Comparison of ENCODE assay signal across 18 mouse cellular contexts in genomic region chr6:119514085-119514484, GRCm38 (mm10). TPM values are rescaled to one million over a fixed set of nuclear protein-coding genes. Genes with fewer than 3 reads are reported as not detected.
DNase-seq lines count a peak whose midpoint lies in the region; ATAC-seq and TF ChIP-seq lines count a peak whose summit lies in the region.
"Had no signal": no experiment of that assay in that cellular context is flagged by ENCODE, and none has a peak within 500 bp of the region (broad histone marks: within the 10 kb centered on the region; RNA-seq: fewer than 3 reads in every experiment).

No protein-coding gene starts in this region.

- no peak overlapping the region for H3K27ac ChIP-seq in forebrain, embryonic 13.5 days
- no peak overlapping the region for H3K27ac ChIP-seq in forebrain, embryonic 15.5 days (replicated peaks)
- H3K27ac ChIP-seq in heart, postnatal 0 days (ENCODE audit: low read depth): no peak overlapping the region
- H3K27ac ChIP-seq in heart, adult 2 months: no peak overlapping the region
- no peak overlapping the region for H3K27ac ChIP-seq in kidney, embryonic 14.5 days (ENCODE audit: low read depth, low read length)
- H3K27ac ChIP-seq: embryonic facial prominence, embryonic 12.5 days; midbrain, embryonic 12.5 days; neural tube, embryonic 15.5 days had no signal

- H3K27me3 ChIP-seq in forebrain, embryonic 13.5 days: no peaks in the 10 kb centered on the region
- no peaks in the 10 kb centered on the region for H3K27me3 ChIP-seq in forebrain, embryonic 15.5 days
- H3K27me3 ChIP-seq in heart, postnatal 0 days (ENCODE audit: control insufficient read depth, insufficient read depth, low read length): no peaks in the 10 kb centered on the region
- H3K27me3 ChIP-seq in heart, adult 2 months (ENCODE audit: control insufficient read depth, insufficient read depth, low read length): no peaks in the 10 kb centered on the region
- H3K27me3 ChIP-seq in kidney, embryonic 14.5 days (ENCODE audit: control insufficient read depth, insufficient read depth, low read length): no peaks in the 10 kb centered on the region
- H3K27me3 ChIP-seq: embryonic facial prominence, embryonic 12.5 days; midbrain, embryonic 12.5 days; neural tube, embryonic 15.5 days had no signal

- 0 out of 2 replicates have a peak, but pooled peaks cover 4% of the 10 kb centered on the region for H3K9me3 ChIP-seq in forebrain, embryonic 13.5 days (replicated peaks)
- no peaks in the 10 kb centered on the region for H3K9me3 ChIP-seq in forebrain, embryonic 15.5 days
- no peaks in the 10 kb centered on the region; the same call in 1 of the 2 replicates for H3K9me3 ChIP-seq in heart, postnatal 0 days (replicated peaks; ENCODE audit: control insufficient read depth, low read length)
- H3K9me3 ChIP-seq in kidney, embryonic 14.5 days (ENCODE audit: control insufficient read depth, low read length): no peaks in the 10 kb centered on the region
- H3K9me3 ChIP-seq: embryonic facial prominence, embryonic 12.5 days; midbrain, embryonic 12.5 days; neural tube, embryonic 15.5 days had no signal

- no peak overlapping the region for H3K9ac ChIP-seq in forebrain, embryonic 13.5 days
- H3K9ac ChIP-seq in forebrain, embryonic 15.5 days (replicated peaks): no peak overlapping the region
- no peak overlapping the region for H3K9ac ChIP-seq in heart, postnatal 0 days (replicated peaks; ENCODE audit: low read depth, low read length)
- H3K9ac ChIP-seq in heart, adult 2 months (ENCODE audit: low read depth, low read length): no peak overlapping the region
- no peak overlapping the region for H3K9ac ChIP-seq in kidney, embryonic 14.5 days (ENCODE audit: low read depth, low read length)
- H3K9ac ChIP-seq: embryonic facial prominence, embryonic 12.5 days; midbrain, embryonic 12.5 days; neural tube, embryonic 15.5 days had no signal

- H3K4me1 ChIP-seq in forebrain, embryonic 13.5 days: peaks cover 19% of the 10 kb centered on the region
- peaks cover 22% of the 10 kb centered on the region for H3K4me1 ChIP-seq in forebrain, embryonic 15.5 days
- peaks cover 19% of the 10 kb centered on the region; the same call in 1 of the 2 replicates for H3K4me1 ChIP-seq in heart, postnatal 0 days (ENCODE audit: control insufficient read depth, insufficient read depth)
- H3K4me1 ChIP-seq in heart, adult 2 months (ENCODE audit: control insufficient read depth, insufficient read depth, low read length): peaks cover 3% of the 10 kb centered on the region; the same call in 1 of the 2 replicates
- peaks cover 21% of the 10 kb centered on the region for H3K4me1 ChIP-seq in kidney, embryonic 14.5 days (ENCODE audit: control insufficient read depth, insufficient read depth, low read length)
- H3K4me1 ChIP-seq: midbrain, embryonic 12.5 days had no signal

- TF ChIP-seq EP300 in heart, postnatal 0 days (IDR thresholded peaks at IDR 0.05; ENCODE audit: low read depth): no peak
- no peak for TF ChIP-seq EP300 in heart, adult 2 months (IDR thresholded peaks at IDR 0.05; ENCODE audit: insufficient read depth, low read depth, low read length)

- no peak overlapping the region for H3K4me3 ChIP-seq in forebrain, embryonic 13.5 days
- H3K4me3 ChIP-seq in forebrain, embryonic 15.5 days: no peak overlapping the region
- H3K4me3 ChIP-seq in heart, postnatal 0 days (ENCODE audit: low read depth, low read length): no peak overlapping the region
- no peak overlapping the region for H3K4me3 ChIP-seq in heart, adult 2 months
- H3K4me3 ChIP-seq in kidney, embryonic 14.5 days (ENCODE audit: low read length): no peak overlapping the region
- H3K4me3 ChIP-seq: embryonic facial prominence, embryonic 12.5 days; midbrain, embryonic 12.5 days; myocyte; neural tube, embryonic 15.5 days had no signal

- no peak for TF ChIP-seq CTCF in heart, postnatal 0 days (IDR thresholded peaks at IDR 0.05; ENCODE audit: low read depth)
- no peak for TF ChIP-seq CTCF in heart, adult 2 months (IDR thresholded peaks at IDR 0.05)

- no peak for TF ChIP-seq POLR2A in heart, adult 2 months (IDR thresholded peaks at IDR 0.05; ENCODE audit: insufficient read depth, low read depth, low read length)

- H3K36me3 ChIP-seq in forebrain, embryonic 13.5 days (ENCODE audit: poor library complexity, severe bottlenecking): no peaks in the 10 kb centered on the region
- H3K36me3 ChIP-seq in forebrain, embryonic 15.5 days: no peaks in the 10 kb centered on the region
- no peaks in the 10 kb centered on the region for H3K36me3 ChIP-seq in heart, postnatal 0 days (replicated peaks; ENCODE audit: control insufficient read depth, insufficient read depth, low read length)
- no peaks in the 10 kb centered on the region for H3K36me3 ChIP-seq in heart, adult 2 months (ENCODE audit: control insufficient read depth, insufficient read depth, low read length)
- H3K36me3 ChIP-seq in kidney, embryonic 14.5 days (ENCODE audit: control insufficient read depth, insufficient read depth, low read length): no peaks in the 10 kb centered on the region
- H3K36me3 ChIP-seq: embryonic facial prominence, embryonic 12.5 days; midbrain, embryonic 12.5 days; neural tube, embryonic 15.5 days had no signal

- no peaks in the 10 kb centered on the region for H3K79me2 ChIP-seq in heart, adult 2 months (replicated peaks; ENCODE audit: control insufficient read depth, insufficient read depth, low read length)

- peak; percentile 32 for DNase-seq in heart, postnatal 0 days (ENCODE audit: low spot score)
- no peak for DNase-seq in heart, adult 2 months
- DNase-seq in kidney, postnatal 14 days: peak; percentile 24
- DNase-seq in 3T3-L1 (ENCODE audit: low read depth, low spot score): peak; percentile 20
- DNase-seq: adrenal gland, postnatal 10 days; cerebellum, adult 18-20 months; heart, postnatal 36 days; lung, adult 2 months; lung, postnatal 4 days; thymus, postnatal 36 days had no signal

- intact Hi-C loops in heart, adult 2 months (cut with DNase I): no loop called here

- WGBS in forebrain, embryonic 13.5 days: 42% methylated on average over 7 of the region's 7 CpGs
- WGBS in forebrain, embryonic 15.5 days: 33% methylated on average over 7 of the region's 7 CpGs
- WGBS in heart, postnatal 0 days: 31% methylated on average over 7 of the region's 7 CpGs
- 64% methylated on average over 7 of the region's 7 CpGs for WGBS in heart, adult 2 months
- whole genome bisulfite sequencing in kidney, embryonic 14.5 days: 69% methylated on average over 7 of the region's 7 CpGs

- ATAC-seq in forebrain, embryonic 13.5 days: 0 out of 2 replicates have a peak, but pooled peaks have one; percentile 21
- no peak for ATAC-seq in forebrain, embryonic 15.5 days (replicated peaks)
- no peak for ATAC-seq in heart, postnatal 0 days (ENCODE audit: insufficient read depth, low read depth)
- no peak; the same call in 1 of the 2 replicates for ATAC-seq in kidney, embryonic 14.5 days (ENCODE audit: low FRiP score, low TSS enrichment)
- ATAC-seq: inflammation-experienced regulatory T-cells, adult 6 months had no signal

- H3K4me2 ChIP-seq in forebrain, embryonic 13.5 days: no peak overlapping the region
- no peak overlapping the region for H3K4me2 ChIP-seq in forebrain, embryonic 15.5 days (replicated peaks)
- H3K4me2 ChIP-seq in heart, postnatal 0 days (ENCODE audit: low read depth, low read length): no peak overlapping the region
- H3K4me2 ChIP-seq in kidney, embryonic 14.5 days (replicated peaks; ENCODE audit: low read depth, low read length): no peak overlapping the region
- H3K4me2 ChIP-seq: embryonic facial prominence, embryonic 12.5 days; midbrain, embryonic 12.5 days; neural tube, embryonic 15.5 days had no signal

RNA-seq across cellular contexts. Expression of gene Wnt5b, which starts 30.1 kb away (rescaled TPM):
- polyA plus RNA-seq in forebrain, embryonic 13.5 days (2015; fragmentation: Nextera tagmentation; extraction: Ambion mirVana): 4.5 and 5.2 TPM in 2 replicates
- polyA plus RNA-seq in forebrain, embryonic 15.5 days (2015; fragmentation: Nextera tagmentation; extraction: Ambion mirVana): 2.8 and 3.1 TPM in 2 replicates
- total RNA-seq in heart, postnatal 0 days (2014; rRNA removed; ENCODE audit: low replicate concordance): 5.3 and 5.5 TPM in 2 replicates
- 4.2 and 4.3 TPM in 2 replicates for polyA plus RNA-seq in heart, postnatal 0 days (2015; fragmentation: Nextera tagmentation; extraction: Ambion mirVana)
- 1 to 10 TPM; 2.4 to 3.0 TPM for total RNA-seq in heart, adult 2 months (2021)
- polyA plus RNA-seq in heart, adult 2 months (2012; rRNA removed): 2.5 and 2.9 TPM in 2 replicates
- 10.9 and 11.0 TPM in 2 replicates for polyA plus RNA-seq in kidney, embryonic 14.5 days (2014; fragmentation: Nextera tagmentation; extraction: Ambion mirVana)

RNA-seq across cellular contexts. Expression of gene Fbxl14, which starts 34.6 kb away (rescaled TPM):
- 4.1 and 4.2 TPM in 2 replicates for polyA plus RNA-seq in forebrain, embryonic 13.5 days (2015; fragmentation: Nextera tagmentation; extraction: Ambion mirVana)
- polyA plus RNA-seq in forebrain, embryonic 15.5 days (2015; fragmentation: Nextera tagmentation; extraction: Ambion mirVana): 3.7 and 4.0 TPM in 2 replicates
- 40.1 and 43.3 TPM in 2 replicates for total RNA-seq in heart, postnatal 0 days (2014; rRNA removed; ENCODE audit: low replicate concordance)
- 2.2 TPM in 2 replicates for polyA plus RNA-seq in heart, postnatal 0 days (2015; fragmentation: Nextera tagmentation; extraction: Ambion mirVana)
- 10 to 100 TPM; 16.0 to 16.6 TPM for total RNA-seq in heart, adult 2 months (2021)
- 19.7 and 20.3 TPM in 2 replicates for polyA plus RNA-seq in heart, adult 2 months (2012; rRNA removed)
- 7.2 and 9.6 TPM in 2 replicates for polyA plus RNA-seq in kidney, embryonic 14.5 days (2014; fragmentation: Nextera tagmentation; extraction: Ambion mirVana)

Comparison
In these comparisons a context has a peak if more than half of its experiments do, and no peak if none do; other contexts are left out.
1. DNase-seq: peak in heart, postnatal 0 days (single experiment), kidney, postnatal 14 days (single experiment) and 3T3-L1 (single experiment); none in heart, adult 2 months (0 of 2).